Mouse (Mus musculus): ENCODE measurements around the gene Bdnf.

Gene Bdnf

GRCm38 (mm10) chr2:109709346-109709745 lies 34.8 kb downstream of the Bdnf start:
- no peak for DNase-seq

- DNase-seq, result no peak
These were observed 36.5 kb downstream of the Bdnf start for GRCm38 (mm10) chr2:109711049-109711448.

DNA sequence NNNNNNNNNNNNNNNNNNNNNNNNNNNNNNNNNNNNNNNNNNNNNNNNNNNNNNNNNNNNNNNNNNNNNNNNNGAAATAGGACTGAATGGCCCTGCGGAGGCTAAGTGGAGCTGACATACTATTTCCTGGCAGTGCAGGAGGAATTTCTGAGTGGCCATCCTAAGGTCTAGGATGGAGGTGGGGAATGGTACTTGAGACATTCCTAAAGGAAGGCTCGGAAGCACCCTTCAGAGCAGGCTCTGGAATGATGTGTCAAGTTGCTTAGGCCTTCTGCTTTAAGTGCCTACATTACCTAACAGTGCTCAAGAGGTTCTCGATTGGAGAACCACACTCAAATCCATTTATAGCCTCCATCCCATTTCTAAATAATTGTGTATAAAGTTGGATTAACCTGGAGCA lies 50.8 kb downstream of the Bdnf start:
- no peak for DNase-seq

GRCm38 (mm10) chr2:109725831-109726230 lies 51.3 kb downstream of the Bdnf start:
- DNase-seq, result no peak

DNA sequence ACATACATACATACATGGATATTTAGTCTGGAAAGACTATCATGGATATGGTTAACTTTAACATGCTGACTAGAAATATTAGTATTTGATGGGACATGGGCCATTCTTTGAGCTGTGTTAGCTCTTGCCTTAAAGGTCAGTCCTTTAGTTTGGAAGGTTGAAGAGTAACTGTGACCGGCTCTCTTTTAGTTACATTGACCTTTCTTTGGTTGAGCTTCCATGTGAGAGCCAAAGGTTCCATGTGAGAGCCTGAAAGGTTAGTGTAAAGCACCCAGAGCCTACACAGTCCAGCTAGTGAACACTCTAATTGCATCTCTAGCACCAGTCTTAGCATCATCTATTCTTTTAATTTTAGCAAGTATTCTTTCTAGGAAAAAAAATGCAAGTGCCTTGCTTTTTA lies 54.7 kb downstream of the Bdnf start:
- DNase-seq, result no peak

- no peak for DNase-seq
These were observed 58.9 kb downstream of the Bdnf start for GRCm38 (mm10) chr2:109733201-109734039.

DNA sequence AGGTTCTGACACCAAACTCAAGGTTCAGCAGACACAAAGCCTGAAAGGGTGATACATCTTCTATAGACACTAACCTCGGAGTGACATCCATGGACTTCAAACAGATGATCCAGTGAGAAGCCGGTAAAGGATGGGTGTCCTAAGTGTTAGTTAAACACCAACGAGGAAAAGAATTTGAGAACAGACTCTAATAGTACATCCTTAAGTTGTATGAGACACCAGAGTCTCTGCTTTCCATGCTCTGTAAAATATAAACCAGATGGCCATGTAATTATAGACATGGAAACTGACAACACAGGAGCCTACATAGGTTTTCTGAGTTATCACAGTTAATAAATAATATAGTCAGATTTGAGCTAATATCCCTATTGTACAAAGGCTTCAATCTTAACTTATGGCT lies 59.7 kb downstream of the Bdnf start:
- DNase-seq, result no peak

- DNase-seq, result no peak
These were observed 60.2 kb downstream of the Bdnf start for GRCm38 (mm10) chr2:109734666-109735065.

DNA sequence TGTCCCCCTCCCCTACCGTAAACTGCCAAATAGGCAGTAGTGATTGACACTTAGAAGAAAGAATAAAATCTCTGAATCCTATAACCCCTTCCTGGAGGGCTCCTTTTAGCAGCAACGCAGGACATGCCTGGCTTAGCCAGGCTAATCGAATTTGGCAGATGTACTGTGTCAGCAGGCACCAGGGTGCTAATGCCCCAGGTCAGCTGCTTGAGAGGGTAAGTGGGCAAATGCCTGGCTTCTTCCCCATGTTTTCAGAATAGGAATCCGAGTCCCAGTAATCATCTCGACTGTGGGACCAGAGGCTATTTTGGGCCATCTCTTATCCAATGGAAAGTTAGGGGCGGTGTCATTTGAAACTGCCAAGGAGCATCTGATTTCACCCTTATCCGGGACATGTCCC lies 60.8 kb downstream of the Bdnf start:
- no peak for DNase-seq

GRCm38 (mm10) chr2:109736306-109736705 lies 61.8 kb downstream of the Bdnf start:
- DNase-seq, result no peak

DNA sequence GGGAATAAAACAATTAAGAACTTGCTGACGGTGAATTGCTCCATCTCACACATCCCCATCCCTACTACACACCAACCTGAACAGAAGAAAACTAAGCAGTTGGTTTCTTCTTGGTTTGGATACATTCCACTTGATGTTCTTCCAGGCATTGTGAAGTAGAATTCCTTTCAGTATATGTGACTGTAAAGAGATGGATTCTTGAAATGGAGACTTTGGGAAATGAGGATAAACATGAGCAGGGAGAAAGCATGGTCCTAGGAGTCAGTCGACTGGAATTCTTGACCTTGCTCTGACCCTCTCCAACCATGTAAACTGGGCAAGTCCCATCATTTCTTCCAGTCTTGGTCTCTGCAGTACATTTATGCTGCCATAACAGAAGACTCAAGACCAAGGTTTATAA lies 63.8 kb downstream of the Bdnf start:
- no peak for DNase-seq

- no peak for DNase-seq
These were observed 68.9 kb downstream of the Bdnf start for GRCm38 (mm10) chr2:109743208-109743960.

GRCm38 (mm10) chr2:109746223-109746622 lies 71.7 kb downstream of the Bdnf start:
- DNase-seq, result no peak

GRCm38 (mm10) chr2:109748412-109748811 lies 73.9 kb downstream of the Bdnf start:
- no peak for DNase-seq

DNA sequence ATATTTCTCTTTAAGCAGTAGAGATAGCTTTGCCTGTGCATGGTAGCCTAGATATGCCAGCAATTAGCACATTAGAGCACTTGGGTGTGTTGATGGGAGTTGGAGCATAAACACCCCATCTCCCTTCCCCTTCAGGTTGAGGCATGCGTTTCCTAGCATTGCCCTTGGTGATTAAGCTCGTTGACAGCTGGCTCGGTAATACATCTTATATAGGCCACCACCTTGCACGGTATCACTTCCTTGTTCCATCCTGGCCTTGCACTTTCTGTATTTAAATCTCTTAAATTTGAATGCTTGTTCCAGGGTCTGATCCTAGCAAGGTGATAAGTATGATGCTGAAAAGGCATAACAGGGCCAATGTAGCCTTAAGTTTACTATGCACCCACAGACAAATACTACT lies 74.3 kb downstream of the Bdnf start:
- DNase-seq, result no peak

- DNase-seq, result no peak
These were observed 75.5 kb downstream of the Bdnf start for GRCm38 (mm10) chr2:109749964-109750363.

- no peak for DNase-seq
These were observed 76.0 kb downstream of the Bdnf start for GRCm38 (mm10) chr2:109750484-109750883.

GRCm38 (mm10) chr2:109756305-109756704 lies 81.8 kb downstream of the Bdnf start:
- DNase-seq, result no peak

GRCm38 (mm10) chr2:109766772-109767171 lies 92.3 kb downstream of the Bdnf start:
- no peak for DNase-seq

DNA sequence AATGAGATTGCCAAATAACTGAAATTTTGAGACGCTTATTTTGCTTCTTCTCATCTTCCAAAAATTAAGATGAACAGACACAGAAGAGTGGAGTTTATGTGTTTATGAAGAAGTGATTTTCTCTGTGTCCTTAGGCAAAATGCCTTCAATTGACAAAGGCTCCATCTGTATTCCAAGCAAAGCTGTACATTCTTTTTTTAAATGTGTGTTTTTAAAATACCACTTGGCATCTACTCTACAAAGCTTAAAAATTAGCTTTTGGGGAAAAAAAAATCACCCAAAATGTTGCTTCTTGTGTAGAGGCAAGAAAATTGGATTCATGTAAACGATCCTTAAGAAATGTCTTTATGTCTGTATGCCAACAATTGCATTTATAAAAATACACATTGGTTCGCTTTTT lies 94.3 kb downstream of the Bdnf start:
- no peak for DNase-seq

GRCm38 (mm10) chr2:109776374-109776773 lies 101.9 kb downstream of the Bdnf start:
- DNase-seq, result no peak
